Mouse (Mus musculus) common myeloid progenitor, adult 5-6 weeks (primary cell): ENCODE measurements around the gene Rplp1. TPM values are rescaled to one million over a fixed set of nuclear protein-coding genes. Genes with fewer than 3 reads are reported as not detected.

Source experiments
- ATAC-seq: replicated peaks from 2 replicates; pipeline ENCODE4 v1.8.0; 2016; ENCODE audit warnings: low read depth, mild to moderate bottlenecking, moderate TSS enrichment, inconsistent platforms; ENCODE audit not compliant: poor library complexity, severe bottlenecking
- total RNA-seq: library from RNA; stranded (forward); fragments of 200-1000, 187-1606 nt; gene quantifications from 2 replicates; pipeline ENCODE4 v1.2.3, GENCODE M21; 2017

Rplp1 gene
- total RNA-seq, 1 experiment from 2014 or later: 4,884 TPM

- ATAC-seq: peak; percentile 82
Observed at GRCm38 (mm10) chr9:61882179-61882578, 32.2 kb downstream of the Rplp1 start.

- peak; percentile 63; the same call in 1 of the 2 replicates for ATAC-seq
Observed at GRCm38 (mm10) chr9:61878889-61879288, 35.5 kb downstream of the Rplp1 start.

- no peak for ATAC-seq
Observed at GRCm38 (mm10) chr9:61877373-61878112, 36.8 kb downstream of the Rplp1 start.

GRCm38 (mm10) chr9:61873325-61873724 is 41.0 kb downstream of the Rplp1 start:
- peak; percentile 65 for ATAC-seq

- no peak for ATAC-seq
Observed at GRCm38 (mm10) chr9:61872246-61872941, 41.9 kb downstream of the Rplp1 start.

GRCm38 (mm10) chr9:61871839-61872238 is 42.5 kb downstream of the Rplp1 start:
- no peak for ATAC-seq

- no peak for ATAC-seq
Observed at GRCm38 (mm10) chr9:61867659-61868058, 46.7 kb downstream of the Rplp1 start.

Other genes with a start within 250 kb of the Rplp1 start
- gene Kif23, start 32.2 kb upstream of the Rplp1 start, total RNA-seq: 229 and 241 TPM in 2 replicates
- 0.68 and 2.4 TPM in 2 replicates for gene Paqr5, start 112.3 kb upstream of the Rplp1 start, total RNA-seq
- 11.6 and 12.6 TPM in 2 replicates for gene Glce, start 208.1 kb upstream of the Rplp1 start, total RNA-seq